Mouse (Mus musculus) left cerebral cortex, postnatal 4 days (tissue): ENCODE data around the gene Bphl. TPM values are rescaled to one million over a fixed set of nuclear protein-coding genes. Genes with fewer than 3 reads are reported as not detected.
"Not testable (repeated sequence)": the region's sequence is repeated elsewhere in the genome, so short reads cannot be mapped to it uniquely, and the experiment has no call there.

ENCODE experiments used
- DNase-seq: peaks from one replicate; pipeline ENCODE4 v3.0.0-alpha.2; 2022
- intact Hi-C: fragments of 180-260 bp; cut with DNase I; formaldehyde crosslinking; loops from one replicate; pipeline ENCODE4 v1.15.1; 2025
- total RNA-seq, 2 experiments: library from RNA; stranded (reverse); gene quantifications; 2 replicates each; pipeline ENCODE4 v1.2.3; 2021

The Bphl gene
- total RNA-seq, 2 experiments from 2014 or later, result 27.6 to 31.3 TPM

DNA sequence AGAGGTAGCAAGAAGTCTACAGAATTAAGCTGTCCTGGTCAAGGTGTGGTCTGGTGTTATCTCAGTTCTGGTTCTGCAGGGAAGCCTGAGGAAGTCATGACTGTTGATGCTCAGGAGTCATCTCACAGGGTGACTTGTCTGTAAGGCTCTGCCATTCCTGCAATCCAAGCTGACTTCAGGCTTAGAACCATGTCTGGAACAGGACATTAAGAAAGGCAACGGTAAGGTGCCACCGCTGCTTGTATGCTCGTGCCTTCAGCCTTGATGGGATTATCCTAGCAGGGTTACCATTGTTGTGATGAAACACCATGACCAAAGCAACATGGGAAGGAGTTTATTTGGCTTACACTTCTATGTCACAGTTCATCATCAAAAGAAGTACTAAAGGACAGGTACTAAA lies 10.1 kb downstream of the Bphl start:
- intact Hi-C loops, result loop anchor here (2.0 to 10.0 kb wide), 2 partner anchors 107 to 587 kb away; no protein-coding TSS in a partner anchor
- DNase-seq, result no peak

DNA sequence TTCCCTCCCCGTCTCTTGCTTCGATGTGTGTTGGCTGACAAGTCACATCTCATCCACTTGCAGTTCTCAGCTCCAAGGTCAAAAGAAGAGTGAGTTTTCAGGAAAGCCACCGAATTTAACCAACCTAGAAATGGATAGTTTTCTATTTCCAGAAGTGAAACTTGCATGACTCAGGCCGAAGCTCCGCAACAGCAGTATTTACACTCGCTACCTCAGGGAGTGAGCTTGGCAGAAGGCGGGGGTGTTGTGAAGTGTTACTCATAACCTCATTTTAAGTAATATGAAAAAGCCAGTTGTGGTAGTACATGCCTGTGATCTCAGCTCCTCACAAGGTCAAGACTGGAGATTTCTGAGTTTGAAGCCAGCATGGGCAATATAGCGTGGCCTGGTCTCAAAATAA lies 13.1 kb downstream of the Bphl start:
- no peak for DNase-seq
- intact Hi-C loops, result no loop called here

DNA sequence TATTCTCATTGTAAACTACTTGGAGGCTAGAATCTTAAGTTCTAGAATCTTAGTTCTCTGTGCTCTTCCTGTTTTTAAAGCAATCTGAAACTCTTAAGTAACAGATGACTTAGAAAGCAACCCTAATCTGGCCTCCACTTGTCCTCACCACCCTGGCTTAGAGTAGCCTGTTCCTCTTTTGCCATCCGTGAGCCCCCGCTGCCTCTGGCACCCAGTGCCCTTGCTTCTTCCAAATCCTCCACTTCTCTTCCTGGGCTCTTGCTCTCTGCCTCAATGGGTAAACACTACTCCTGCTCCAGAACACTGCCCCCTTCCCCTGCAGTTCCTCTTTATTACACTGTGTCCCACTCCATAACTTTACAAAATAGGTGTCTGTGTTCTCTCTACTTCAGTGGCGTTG lies 14.3 kb downstream of the Bphl start:
- no peak for DNase-seq
- intact Hi-C loops, result no loop called here

DNA sequence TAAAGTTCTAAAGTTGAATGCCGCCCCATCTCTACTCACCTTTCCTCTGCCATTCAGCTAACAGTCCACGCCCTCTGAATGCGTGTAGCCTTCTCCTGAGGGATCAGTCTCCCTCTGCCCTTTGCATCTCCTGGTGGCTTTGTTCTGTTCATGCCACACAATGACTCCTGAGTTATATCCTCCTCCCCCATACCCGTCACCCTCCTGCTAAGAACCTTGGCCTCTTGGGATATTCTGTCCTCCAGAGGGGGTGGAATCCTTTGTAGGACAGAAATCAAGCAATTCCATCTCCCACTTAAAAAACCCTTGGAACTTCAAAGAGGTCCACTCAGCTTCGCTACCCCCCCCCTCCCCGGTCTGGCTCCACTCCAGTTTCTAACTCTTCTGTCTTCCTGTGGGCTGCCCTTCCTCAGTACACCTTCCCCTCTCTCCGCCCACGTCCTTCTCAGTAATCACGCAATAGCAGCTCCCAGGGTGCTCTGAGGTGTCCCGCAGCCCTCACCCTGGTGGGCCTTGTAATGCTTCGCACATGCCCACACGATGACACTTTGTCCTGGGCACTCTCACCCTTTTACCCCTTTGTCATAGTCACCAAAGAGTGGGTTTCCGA lies 16.4 kb downstream of the Bphl start:
- intact Hi-C loops, result no loop called here
- DNase-seq, result no peak

DNA sequence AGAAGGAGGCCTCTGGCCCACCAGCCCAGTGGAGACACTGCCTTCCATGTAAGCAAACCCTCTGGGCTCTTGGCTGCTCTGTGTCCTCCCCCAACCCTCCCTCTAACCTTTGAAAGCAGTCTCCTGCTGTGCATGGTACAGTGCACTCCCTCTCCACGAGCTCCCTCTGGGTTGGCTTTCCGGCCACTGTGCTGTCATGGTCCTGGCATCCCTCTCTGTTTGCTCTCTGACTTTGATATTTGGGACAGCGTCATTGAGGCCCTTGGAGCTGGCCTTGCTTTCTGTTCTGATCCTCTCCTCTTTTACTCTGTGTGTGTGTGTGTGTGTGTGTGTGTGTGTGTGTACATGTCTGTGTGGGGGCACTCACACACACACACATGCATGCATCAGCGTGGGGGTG lies 17.0 kb downstream of the Bphl start:
- no peak for DNase-seq
- intact Hi-C loops, result no loop called here

DNA sequence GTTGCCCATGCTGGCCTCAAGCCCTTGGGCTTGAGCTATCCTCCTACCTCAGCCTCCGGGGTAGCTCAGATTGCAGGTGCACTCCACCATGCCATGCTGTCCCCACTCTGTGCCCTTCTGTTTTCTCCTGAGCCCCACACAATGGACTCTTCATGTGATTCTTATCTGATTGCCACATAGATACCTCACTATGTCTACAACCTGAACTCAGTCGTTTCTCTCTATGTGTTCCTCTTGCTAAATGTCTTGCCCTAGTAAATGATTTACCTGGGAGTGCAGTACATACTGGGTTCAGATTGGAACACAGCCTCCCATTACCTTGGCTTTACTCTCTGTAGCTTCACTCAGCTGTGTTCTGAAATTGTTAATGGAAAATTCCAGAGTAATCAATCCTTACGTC lies 17.6 kb downstream of the Bphl start:
- DNase-seq, result no peak
- intact Hi-C loops, result no loop called here

DNA sequence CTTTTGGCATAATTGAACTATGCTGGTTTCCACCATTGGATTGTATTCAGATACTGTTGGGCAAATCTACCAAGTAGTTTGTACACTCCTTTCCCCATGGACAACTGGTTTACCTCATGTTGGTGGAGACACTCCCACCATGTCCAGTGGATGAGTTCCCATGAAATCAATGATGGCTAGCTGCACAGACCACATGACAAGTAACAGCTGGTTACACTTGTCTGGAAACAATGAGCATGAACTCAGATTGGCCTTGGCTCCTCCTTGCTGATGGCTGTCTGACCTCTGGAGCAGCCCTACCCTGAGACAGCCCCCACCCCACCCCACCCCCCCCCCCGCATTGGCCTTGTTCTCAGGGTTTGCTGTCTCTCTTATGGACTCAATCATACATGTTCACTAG lies 19.9 kb downstream of the Bphl start:
- intact Hi-C loops, result no loop called here
- no peak for DNase-seq

DNA sequence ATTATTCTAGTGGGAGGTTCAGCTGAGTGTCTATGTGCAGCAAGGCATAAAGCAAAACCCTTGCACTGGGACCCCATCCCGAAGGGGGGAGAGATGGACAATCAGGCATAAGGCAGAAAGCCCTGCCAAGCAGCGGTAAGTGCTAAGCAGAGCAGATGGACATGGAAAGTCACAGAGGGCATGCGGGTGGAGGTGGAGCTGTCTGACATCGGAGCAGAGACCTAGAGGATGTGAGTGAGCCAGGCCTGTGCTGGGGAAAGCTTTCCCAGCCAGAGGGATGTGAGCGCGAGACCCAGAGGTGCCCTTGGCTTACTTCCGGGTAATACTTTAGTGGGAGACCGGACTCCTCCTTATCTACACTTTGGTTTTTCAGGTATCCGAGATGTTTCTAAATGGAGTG lies 22.7 kb downstream of the Bphl start:
- intact Hi-C loops, result no loop called here
- DNase-seq, result peak; percentile 82

DNA sequence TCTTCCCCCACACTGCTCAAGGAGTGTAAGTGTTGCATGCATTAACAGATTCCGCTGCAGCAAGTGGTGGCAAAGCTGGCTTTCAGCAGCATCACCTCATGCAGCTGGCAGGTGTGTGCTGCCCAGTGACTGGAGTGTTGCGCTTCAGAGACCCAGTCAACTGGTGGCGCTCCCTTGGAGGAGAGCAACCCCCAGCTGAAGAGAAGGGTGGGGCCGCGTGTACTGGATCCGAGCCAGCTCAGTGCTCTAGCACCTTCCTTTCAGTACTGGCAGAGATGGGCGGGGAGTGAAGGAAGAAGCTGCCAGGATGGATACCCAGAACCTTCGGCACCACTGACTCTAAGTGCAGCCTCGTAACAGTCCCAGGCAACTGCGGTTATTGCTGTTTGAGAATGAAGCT lies 25.1 kb downstream of the Bphl start:
- intact Hi-C loops, result no loop called here
- DNase-seq, result no peak

DNA sequence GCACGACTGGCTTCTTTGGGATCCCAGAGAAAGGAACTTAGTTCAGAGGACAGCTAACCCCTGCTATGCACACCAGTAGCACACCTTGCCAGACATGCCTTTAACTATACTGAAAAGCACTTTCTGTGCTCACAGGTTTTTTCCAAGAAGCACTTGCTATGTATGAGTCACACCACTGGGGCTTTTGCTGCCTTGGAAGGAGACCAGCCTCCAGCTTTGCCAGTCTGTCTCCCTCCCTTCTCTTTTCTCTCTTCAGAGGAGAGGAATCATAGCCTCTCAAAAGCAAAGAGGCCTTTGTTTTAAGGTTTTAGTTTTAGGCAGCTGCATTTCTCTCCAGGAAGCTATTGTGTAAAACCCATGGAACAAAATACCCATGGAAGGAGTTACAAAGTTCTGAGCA lies 29.0 kb downstream of the Bphl start:
- intact Hi-C loops, result no loop called here
- no peak for DNase-seq

DNA sequence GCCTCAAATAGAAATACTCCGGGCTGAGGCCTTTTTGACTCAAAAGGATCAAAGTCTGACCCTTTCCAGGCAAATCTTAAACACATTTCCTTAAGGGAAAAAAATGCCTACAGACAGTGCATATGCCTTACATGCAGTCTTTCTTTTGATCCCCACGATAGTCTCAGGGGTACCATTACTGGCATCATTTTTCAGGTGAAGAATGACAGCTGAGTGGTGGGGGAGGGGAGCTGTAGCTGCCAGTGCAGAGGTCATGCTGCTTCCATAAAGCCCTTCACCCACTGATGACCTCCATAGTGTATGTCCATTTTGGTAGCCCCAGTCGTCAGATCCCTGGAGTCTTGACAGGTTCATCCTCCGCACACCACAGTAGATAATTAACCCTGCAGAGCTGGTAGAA lies 32.9 kb downstream of the Bphl start:
- intact Hi-C loops, result no loop called here
- DNase-seq, result no peak

DNA sequence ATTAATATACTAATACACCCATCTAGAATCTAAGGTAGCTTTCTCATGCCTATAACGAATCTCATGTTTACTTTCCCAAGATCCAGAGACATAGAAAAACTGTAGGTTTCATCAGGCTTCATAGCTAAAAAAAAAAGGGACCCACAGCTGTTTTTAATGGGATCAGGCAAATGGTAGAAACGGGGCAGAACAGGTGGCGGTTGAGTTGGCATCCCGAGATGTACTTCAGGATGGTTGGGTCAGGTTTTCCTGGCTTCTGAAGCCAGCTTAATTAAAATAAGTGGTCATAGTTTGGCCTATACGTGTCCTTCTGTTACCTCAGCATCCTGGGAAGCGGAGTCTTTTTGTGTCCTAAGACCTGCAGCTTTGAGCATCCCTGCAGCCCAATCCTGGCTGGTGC lies 34.4 kb downstream of the Bphl start:
- no peak for DNase-seq
- intact Hi-C loops, result no loop called here

DNA sequence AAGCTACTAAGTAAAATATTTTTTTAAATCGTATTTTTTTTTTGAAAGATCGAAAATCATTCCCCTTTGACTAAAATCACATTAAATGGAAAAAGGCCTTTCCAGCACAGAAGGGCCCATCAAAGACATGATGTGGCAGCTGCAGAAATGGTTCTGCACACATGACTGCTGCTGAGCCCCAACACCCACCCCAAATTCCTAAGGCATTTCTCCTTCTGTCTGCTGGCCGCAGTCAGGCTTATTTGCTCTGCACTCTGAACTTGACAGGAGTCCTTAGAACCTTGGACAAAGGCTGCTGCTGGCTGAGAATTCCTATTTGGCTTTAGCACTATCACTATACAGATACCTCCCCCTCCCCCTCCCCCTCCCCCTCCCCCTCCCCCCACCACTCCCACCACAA lies 35.5 kb downstream of the Bphl start:
- intact Hi-C loops, result no loop called here
- DNase-seq, result no peak

DNA sequence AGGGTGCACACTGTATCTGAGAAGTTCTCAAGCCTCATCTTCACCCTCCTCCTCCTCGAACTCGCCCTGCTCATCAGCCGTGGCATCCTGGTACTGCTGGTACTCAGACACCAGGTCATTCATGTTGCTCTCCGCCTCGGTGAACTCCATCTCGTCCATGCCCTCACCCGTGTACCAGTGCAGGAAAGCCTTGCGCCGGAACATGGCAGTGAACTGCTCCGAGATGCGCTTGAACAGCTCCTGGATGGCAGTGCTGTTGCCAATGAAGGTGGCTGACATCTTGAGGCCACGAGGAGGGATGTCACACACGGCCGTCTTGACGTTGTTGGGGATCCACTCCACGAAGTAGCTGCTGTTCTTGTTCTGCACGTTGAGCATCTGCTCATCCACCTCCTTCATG lies 37.0 kb downstream of the Bphl start:
- intact Hi-C loops, DNase-seq: not testable (repeated sequence)

DNA sequence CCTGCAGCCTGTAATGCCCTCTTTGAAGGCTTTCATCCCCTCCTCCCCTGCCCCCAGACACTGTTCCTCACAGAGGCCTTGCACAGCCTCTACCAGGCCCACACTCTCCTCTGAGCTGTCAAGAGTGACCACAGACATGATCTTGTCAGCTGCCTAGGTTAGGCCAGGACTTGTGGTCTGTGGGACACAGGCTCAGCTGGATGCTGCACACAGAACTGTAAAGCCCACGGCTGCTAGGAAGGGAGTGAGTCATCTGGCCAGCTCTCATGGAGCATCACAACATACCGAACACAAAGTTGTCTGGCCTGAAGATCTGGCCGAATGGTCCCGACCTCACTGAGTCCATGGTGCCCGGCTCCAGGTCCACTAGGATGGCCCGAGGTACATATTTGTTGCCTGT lies 38.5 kb downstream of the Bphl start:
- DNase-seq, result not testable (repeated sequence)
- intact Hi-C loops, result loop anchor here (2.0 kb wide), 1 partner anchor 53 kb away; no protein-coding TSS in a partner anchor

DNA sequence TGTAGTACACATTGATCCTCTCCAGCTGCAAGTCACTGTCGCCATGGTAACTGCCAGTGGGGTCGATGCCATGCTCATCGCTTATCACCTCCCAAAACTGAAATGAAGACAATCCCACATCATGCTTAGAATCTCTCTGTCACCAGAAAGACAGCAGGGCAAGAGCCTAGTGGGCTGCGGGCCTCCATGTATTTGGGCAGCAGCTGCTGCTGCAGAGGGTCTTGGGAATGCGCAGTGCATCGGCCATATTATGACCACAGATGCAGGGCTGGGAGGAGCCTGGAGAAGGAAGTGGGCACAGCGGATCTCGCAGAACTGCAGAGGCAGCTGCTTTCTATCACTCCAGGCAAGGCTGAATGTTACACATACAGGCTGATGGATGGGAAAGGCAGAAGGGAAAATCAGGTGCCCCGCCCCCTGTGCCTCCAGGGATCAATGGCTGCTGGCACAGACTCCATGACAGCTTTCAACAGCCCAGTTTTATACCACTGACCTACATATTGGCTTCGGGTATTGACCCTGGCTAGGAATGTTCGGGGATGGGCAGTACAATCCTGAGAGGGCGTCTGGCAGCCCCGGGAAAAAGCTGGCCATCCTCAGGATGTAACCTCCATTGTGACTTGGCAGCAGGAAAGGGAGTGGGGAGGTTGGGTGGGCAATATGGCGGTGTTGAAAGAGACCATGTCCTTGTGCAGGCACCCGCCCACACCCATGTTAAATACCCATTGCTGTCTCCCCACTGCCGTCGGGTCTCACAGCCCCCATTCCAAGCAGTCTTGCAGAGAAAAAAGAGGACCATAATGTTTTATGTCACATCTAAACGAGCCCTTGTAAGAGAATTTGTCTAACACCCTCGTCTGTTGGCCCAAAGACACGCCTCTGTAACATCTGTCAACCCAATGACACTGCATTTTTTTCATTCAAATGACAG lies 39.4 kb downstream of the Bphl start:
- intact Hi-C loops, result loop anchor here (2.0 kb wide), 1 partner anchor 52 kb away; no protein-coding TSS in a partner anchor
- DNase-seq, result peak; percentile 75

DNA sequence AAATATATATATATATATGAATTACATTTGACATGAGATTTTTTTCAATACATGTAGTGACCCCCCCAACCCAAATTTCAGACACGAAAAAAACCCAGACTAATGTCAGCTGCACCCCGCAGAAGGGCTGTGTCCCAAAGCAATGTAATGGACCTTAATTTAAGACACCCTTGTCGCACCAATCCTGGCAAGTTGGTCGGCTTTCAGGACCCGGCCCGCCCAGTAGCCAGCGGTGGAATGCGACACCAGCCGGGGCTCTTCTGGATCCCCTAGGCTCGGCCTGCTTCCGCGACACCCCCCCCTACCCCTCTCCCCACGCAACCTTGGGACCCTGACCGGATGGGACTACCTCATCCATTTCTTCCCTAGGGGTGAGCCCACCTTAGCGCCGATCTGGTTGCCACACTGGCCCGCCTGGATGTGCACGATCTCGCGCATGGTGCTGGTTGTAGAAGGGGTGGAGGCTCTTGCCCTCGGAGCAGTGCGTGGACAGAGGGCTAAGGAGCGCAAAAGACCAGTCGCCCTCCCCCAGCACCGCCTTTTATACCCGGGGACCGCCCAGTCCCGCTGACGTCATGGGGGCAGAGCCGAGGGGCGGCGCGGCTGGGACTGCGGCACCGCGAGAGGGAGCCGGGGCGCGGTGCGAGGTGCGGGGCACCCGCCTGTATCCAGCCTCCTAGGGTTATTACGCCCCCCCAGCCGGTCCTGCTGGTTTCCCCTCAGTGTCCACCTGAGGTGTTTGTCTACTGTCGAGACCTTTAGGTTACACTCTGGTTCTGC lies 40.3 kb downstream of the Bphl start, which contains the start of gene Tubb2a:
Tubb2a (minus strand) TSS at position 516 of the 780 bp plus-strand sequence.
- intact Hi-C loops, result loop anchor here (2.0 kb wide), 1 partner anchor 51 kb away; no protein-coding TSS in a partner anchor
- DNase-seq, result peak; percentile 95

DNA sequence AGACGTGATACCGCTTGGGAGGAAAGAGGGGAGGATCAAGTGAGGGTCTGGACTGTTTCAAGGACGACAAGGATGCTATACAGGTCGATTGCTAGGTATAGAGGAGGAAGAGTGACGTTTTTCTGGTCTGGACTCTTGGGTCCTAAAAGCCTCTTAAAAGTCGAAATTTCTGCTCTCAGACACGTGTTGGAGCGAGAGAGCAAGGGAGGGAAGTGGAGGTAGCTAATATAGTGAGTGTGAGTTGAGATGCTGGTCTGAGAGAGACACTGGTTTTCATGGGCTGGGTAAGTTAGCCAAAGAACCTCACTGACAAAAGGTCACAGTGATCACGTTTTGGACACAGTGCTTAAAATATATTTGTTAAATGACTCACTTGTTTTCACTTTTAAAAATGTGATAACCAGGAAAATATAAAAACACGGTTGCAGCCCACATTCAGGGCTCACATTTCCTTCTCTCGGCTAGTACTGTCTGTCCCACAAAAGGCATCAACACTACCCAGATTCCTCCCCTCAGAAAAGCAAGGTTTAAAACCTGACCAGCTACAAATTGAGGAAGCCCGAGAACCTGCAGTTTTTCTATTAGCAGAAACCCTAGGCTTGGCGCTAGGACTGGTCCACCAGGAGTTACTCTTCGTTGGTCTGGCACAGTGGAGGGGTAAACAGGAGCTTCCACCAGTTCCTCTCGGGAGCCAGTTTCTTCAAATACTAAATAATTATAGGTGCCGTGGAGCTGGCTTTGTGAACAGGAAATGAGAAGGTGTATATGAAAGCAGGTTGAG lies 41.3 kb downstream of the Bphl start:
- intact Hi-C loops, result no loop called here
- DNase-seq, result no peak

DNA sequence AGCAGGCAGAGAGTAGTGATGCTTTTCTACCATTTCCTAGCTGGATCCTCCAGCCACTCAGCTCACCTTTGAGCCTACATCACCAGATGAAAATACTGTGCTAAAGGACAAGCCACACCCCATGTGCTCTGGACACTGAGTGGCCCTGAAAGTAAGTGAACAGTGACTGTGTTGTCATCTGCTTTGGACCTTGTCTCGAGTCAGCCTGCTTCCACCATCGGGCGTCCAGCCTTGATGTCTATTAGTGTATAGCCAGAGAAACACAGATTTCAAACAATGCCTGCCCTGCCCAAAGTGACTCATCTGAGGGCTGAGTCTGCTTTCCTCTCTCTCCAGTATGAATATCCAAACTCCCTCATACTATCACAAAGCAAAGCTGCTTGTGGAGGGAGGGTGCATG lies 42.4 kb downstream of the Bphl start:
- no peak for DNase-seq
- intact Hi-C loops, result no loop called here

DNA sequence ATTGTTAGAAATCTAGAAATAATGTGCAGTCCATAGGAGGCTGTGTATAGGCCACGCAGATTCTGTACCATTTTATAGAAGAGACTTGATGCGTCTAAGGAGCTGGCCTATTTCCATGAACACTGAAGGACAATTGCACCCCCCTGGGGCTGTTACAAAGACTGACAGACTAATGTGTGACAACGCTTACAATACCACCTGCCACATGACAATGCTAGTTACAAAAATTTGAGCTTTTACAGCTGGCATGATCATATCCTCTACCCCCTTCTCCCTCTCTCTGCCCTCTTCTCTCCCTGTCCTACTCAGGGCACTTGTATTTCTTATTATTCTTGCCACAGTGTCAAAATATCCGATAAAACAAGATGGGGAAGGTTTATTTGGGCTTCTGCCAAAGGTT lies 44.5 kb downstream of the Bphl start:
- no peak for DNase-seq
- intact Hi-C loops, result no loop called here
